Mouse (Mus musculus) embryonic facial prominence, embryonic 14.5 days (tissue): ENCODE results near the gene Tmem211. TPM values are rescaled to one million over a fixed set of nuclear protein-coding genes. Genes with fewer than 3 reads are reported as not detected.
A peak's percentile ranks its signal among the peaks of the same experiment; 100 is the strongest.

Experiments used
- ATAC-seq: fragments of 200-750 bp; cut with Nextera tagmentation; 2 replicates; pipeline ENCODE4 v1.8.0; 2017; ENCODE audit warnings: low read depth, moderate number of reproducible peaks, moderate TSS enrichment
- DNase-seq: peaks from one replicate; pipeline ENCODE4 v3.0.0-alpha.2; 2015; ENCODE audit warnings: low spot score
- H3K27ac ChIP-seq: fragments of 300-500 bp; sonication (generic); replicated peaks from 2 replicates; pipeline ENCODE4 v1.5.1; 2014; ENCODE audit warnings: low read depth, mild to moderate bottlenecking, low read length, moderate library complexity
- H3K27me3 ChIP-seq: fragments of 300-500 bp; sonication (generic); replicated peaks from 2 replicates; pipeline ENCODE4 v1.6.1; 2014; ENCODE audit warnings: low read length; ENCODE audit not compliant: control insufficient read depth, insufficient read depth
- H3K36me3 ChIP-seq: fragments of 300-500 bp; sonication (generic); 2 replicates; pipeline ENCODE4 v1.6.1; 2014; ENCODE audit warnings: low read length, mixed read lengths; ENCODE audit not compliant: control insufficient read depth, insufficient read depth
- H3K4me1 ChIP-seq: fragments of 300-500 bp; sonication (generic); 2 replicates; pipeline ENCODE4 v1.6.1; 2014; ENCODE audit warnings: antibody characterized with exemption, low read length; ENCODE audit not compliant: control insufficient read depth, insufficient read depth
- H3K4me2 ChIP-seq: fragments of 300-500 bp; sonication (generic); 2 replicates; pipeline ENCODE4 v1.6.1; 2014; ENCODE audit warnings: low read depth, mild to moderate bottlenecking, low read length, moderate library complexity, mixed read lengths
- H3K4me3 ChIP-seq: fragments of 300-500 bp; sonication (generic); 2 replicates; pipeline ENCODE4 v1.5.1; 2014; ENCODE audit warnings: low read depth, mild to moderate bottlenecking, low read length
- H3K9ac ChIP-seq: fragments of 300-500 bp; sonication (generic); 2 replicates; pipeline ENCODE4 v1.6.1; 2014; ENCODE audit warnings: low read depth, mild to moderate bottlenecking, low read length, moderate library complexity, mixed read lengths
- H3K9me3 ChIP-seq: fragments of 300-500 bp; sonication (generic); 2 replicates; pipeline ENCODE4 v1.6.1; 2016; ENCODE audit warnings: low read length; ENCODE audit not compliant: control insufficient read depth
- WGBS: fragments of 180-500 bp; shearing (Covaris S2); extraction: QIAGEN DNeasy Blood & Tissue Kit; methylation state at CpG from one replicate; pipeline ENCODE4 v1.1.7; 2014; 5-methylcytosine and 5-hydroxymethylcytosine counted together
- polyA plus RNA-seq: library from polyadenylated mRNA; unstranded; fragments of >200 nt; fragmentation: Nextera tagmentation; extraction: Ambion mirVana; gene quantifications from 2 replicates; pipeline ENCODE4 v1.2.1, GENCODE M21; 2014

Tmem211 gene
- 0.69 and 1.0 TPM in 2 replicates for polyA plus RNA-seq

GRCm38 (mm10) chr5:113226632-113227102 lies at the start of gene Tmem211:
Gene Tmem211 (plus strand): TSS chr5:113226909.
- Histone ChIP-seq H3K9ac (peak within 1 kb of the TSS; percentile 32), H3K4me1 (peaks cover 8% of the 10 kb centered on the region), H3K4me2 (peak within 1 kb of the TSS; percentile 50), H3K4me3 (peak within 1 kb of the TSS; percentile 21), H3K27ac (no peak within 1 kb of the TSS), H3K9me3 (no peaks in the 10 kb centered on the region), H3K27me3 (no peaks in the 10 kb centered on the region), H3K36me3 (no peaks in the 10 kb centered on the region)
- peak; percentile 93 for DNase-seq
- WGBS: under 1% methylated on average over 13 of the region's 13 CpGs
- ATAC-seq: peak; percentile 87

GRCm38 (mm10) chr5:113179451-113179842 lies 47.3 kb upstream of the Tmem211 start:
- no peaks in the 10 kb centered on the region for H3K36me3 ChIP-seq
- H3K4me1 ChIP-seq: 0 out of 2 replicates have a peak, but pooled peaks cover 6% of the 10 kb centered on the region
- peak overlapping the region; percentile 31 for H3K4me3 ChIP-seq
- no peak for DNase-seq
- peak overlapping the region; percentile 60 for H3K4me2 ChIP-seq
- 0 out of 2 replicates have a peak, but pooled peaks have one; percentile 4 for ATAC-seq
- H3K27ac ChIP-seq: peak overlapping the region; percentile 88
- 3% methylated on average over 3 of the region's 9 CpGs for WGBS
- H3K9ac ChIP-seq: peak overlapping the region; percentile 61
- H3K9me3 ChIP-seq: no peaks in the 10 kb centered on the region
- H3K27me3 ChIP-seq: no peaks in the 10 kb centered on the region

- ATAC-seq: peak; percentile 90
- DNase-seq: peak; percentile 94
- Histone ChIP-seq H3K9ac (peak overlapping the region; percentile 61), H3K36me3 (no peaks in the 10 kb centered on the region), H3K4me1 (0 out of 2 replicates have a peak, but pooled peaks cover 6% of the 10 kb centered on the region), H3K9me3 (no peaks in the 10 kb centered on the region), H3K27me3 (no peaks in the 10 kb centered on the region), H3K4me3 (peak overlapping the region; percentile 31), H3K4me2 (peak overlapping the region; percentile 60), H3K27ac (peak overlapping the region; percentile 88)
- 4% methylated on average over 20 of the region's 30 CpGs for WGBS
Observed at GRCm38 (mm10) chr5:113179843-113180682, 46.6 kb upstream of the Tmem211 start.

- peak overlapping the region; percentile 31; the same call in 1 of the 2 replicates for H3K4me3 ChIP-seq
- H3K4me2 ChIP-seq: peak overlapping the region; percentile 60
Observed at GRCm38 (mm10) chr5:113180755-113181154, 46.0 kb upstream of the Tmem211 start.

DNA sequence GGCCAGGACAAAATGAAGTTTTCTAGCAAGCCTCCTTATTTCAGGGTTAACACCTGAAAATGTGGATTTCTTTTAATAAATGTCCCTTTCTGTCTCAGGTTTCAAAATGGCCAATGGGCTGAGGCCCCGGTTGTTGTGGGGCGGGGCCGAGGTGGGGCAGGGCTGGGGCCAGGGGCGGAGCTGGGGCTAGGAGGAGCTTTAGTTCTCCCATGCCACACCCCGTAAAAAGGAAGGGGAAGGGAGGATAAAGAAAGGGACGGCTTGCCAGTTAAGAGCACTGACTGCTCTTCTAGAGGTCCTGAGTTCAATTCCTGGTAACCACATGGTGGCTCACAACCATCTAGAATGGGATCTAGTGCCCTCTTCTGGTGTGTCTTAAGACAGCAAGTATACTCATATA lies 45.3 kb upstream of the Tmem211 start:
- Histone ChIP-seq H3K4me1 (0 out of 2 replicates have a peak, but pooled peaks cover 6% of the 10 kb centered on the region), H3K27ac (no peak overlapping the region), H3K9me3 (no peaks in the 10 kb centered on the region), H3K4me2 (no peak overlapping the region), H3K4me3 (no peak overlapping the region), H3K9ac (no peak overlapping the region), H3K36me3 (no peaks in the 10 kb centered on the region), H3K27me3 (no peaks in the 10 kb centered on the region)
- no peak for ATAC-seq
- no peak for DNase-seq
- 35% methylated on average over 6 of the region's 6 CpGs for WGBS

More at GRCm38 (mm10) chr5:113180755-113181154, 46.0 kb upstream of the Tmem211 start:
- no peaks in the 10 kb centered on the region for H3K27me3 ChIP-seq
- 0 out of 2 replicates have a peak, but pooled peaks cover 6% of the 10 kb centered on the region for H3K4me1 ChIP-seq
- DNase-seq: no peak
- ATAC-seq: no peak
- no peak overlapping the region; the same call in 1 of the 2 replicates for H3K9ac ChIP-seq
- no peaks in the 10 kb centered on the region for H3K9me3 ChIP-seq
- H3K27ac ChIP-seq: peak overlapping the region; percentile 88
- 76% methylated on average over 15 of the region's 15 CpGs for WGBS
- H3K36me3 ChIP-seq: no peaks in the 10 kb centered on the region

GRCm38 (mm10) chr5:113190558-113190957 lies 36.2 kb upstream of the Tmem211 start:
- Histone ChIP-seq H3K9me3 (no peaks in the 10 kb centered on the region), H3K4me1 (peaks cover 5% of the 10 kb centered on the region), H3K4me2 (no peak overlapping the region), H3K4me3 (no peak overlapping the region), H3K27ac (no peak overlapping the region), H3K36me3 (no peaks in the 10 kb centered on the region), H3K9ac (no peak overlapping the region), H3K27me3 (no peaks in the 10 kb centered on the region)
- WGBS: 63% methylated on average over 14 of the region's 14 CpGs
- no peak for ATAC-seq
- no peak for DNase-seq

GRCm38 (mm10) chr5:113191901-113192300 lies 34.8 kb upstream of the Tmem211 start:
- no peak overlapping the region for H3K4me2 ChIP-seq
- no peak for DNase-seq
- no peak for ATAC-seq
- H3K36me3 ChIP-seq: no peaks in the 10 kb centered on the region
- no peaks in the 10 kb centered on the region for H3K27me3 ChIP-seq
- H3K9me3 ChIP-seq: no peaks in the 10 kb centered on the region
- H3K4me1 ChIP-seq: peaks cover 6% of the 10 kb centered on the region
- WGBS: 74% methylated on average over 14 of the region's 14 CpGs
- no peak overlapping the region for H3K9ac ChIP-seq
- H3K4me3 ChIP-seq: no peak overlapping the region
- no peak overlapping the region for H3K27ac ChIP-seq

- Histone ChIP-seq H3K4me3 (no peak overlapping the region), H3K4me2 (no peak overlapping the region), H3K4me1 (peaks cover 10% of the 10 kb centered on the region), H3K27me3 (no peaks in the 10 kb centered on the region), H3K9me3 (no peaks in the 10 kb centered on the region), H3K27ac (no peak overlapping the region), H3K9ac (no peak overlapping the region), H3K36me3 (no peaks in the 10 kb centered on the region)
- DNase-seq (no peak), ATAC-seq (no peak)
- WGBS: 93% methylated on average over 18 of the region's 18 CpGs
Observed at GRCm38 (mm10) chr5:113193762-113194161, 32.9 kb upstream of the Tmem211 start.
